Mouse (Mus musculus) forebrain, postnatal 0 days (tissue): Measurements from ENCODE around the gene Col6a3. TPM values are rescaled to one million over a fixed set of nuclear protein-coding genes. Genes with fewer than 3 reads are reported as not detected.

Experiments used
- ATAC-seq: fragments of 200-750 bp; cut with Nextera tagmentation; 2 replicates; pipeline ENCODE4 v1.8.0; 2017; ENCODE audit warnings: mild to moderate bottlenecking, moderate library complexity
- DNase-seq: peaks from one replicate; pipeline ENCODE4 v3.0.0-alpha.2; 2015
- H3K27ac ChIP-seq: fragments of 300-500 bp; sonication (generic); 2 replicates; pipeline ENCODE4 v1.5.1; 2014; ENCODE audit warnings: low read depth, mild to moderate bottlenecking, antibody characterized with exemption, low read length, moderate library complexity, mixed read lengths
- H3K27me3 ChIP-seq: fragments of 300-500 bp; sonication (generic); 2 replicates; pipeline ENCODE4 v1.6.1; 2014; ENCODE audit warnings: mild to moderate bottlenecking, low read length, mixed read lengths; ENCODE audit not compliant: insufficient read depth
- H3K36me3 ChIP-seq: fragments of 300-500 bp; sonication (generic); 2 replicates; pipeline ENCODE4 v1.6.1; 2014; ENCODE audit warnings: mild to moderate bottlenecking, moderate library complexity; ENCODE audit not compliant: insufficient read depth
- H3K4me1 ChIP-seq: fragments of 300-500 bp; sonication (generic); 2 replicates; pipeline ENCODE4 v1.6.1; 2014; ENCODE audit warnings: antibody characterized with exemption; ENCODE audit not compliant: insufficient read depth
- H3K4me2 ChIP-seq: fragments of 300-500 bp; sonication (generic); 2 replicates; pipeline ENCODE4 v1.6.1; 2014; ENCODE audit warnings: low read depth, mild to moderate bottlenecking, moderate library complexity
- H3K4me3 ChIP-seq: fragments of 300-500 bp; sonication (generic); 2 replicates; pipeline ENCODE4 v1.5.1; 2014; ENCODE audit warnings: low read depth, low read length, mixed read lengths
- H3K9ac ChIP-seq: fragments of 300-500 bp; sonication (generic); 2 replicates; pipeline ENCODE4 v1.6.1; 2014; ENCODE audit warnings: mild to moderate bottlenecking
- H3K9me3 ChIP-seq: fragments of 300-500 bp; sonication (generic); 2 replicates; pipeline ENCODE4 v1.6.1; 2016; ENCODE audit warnings: low read length
- CTCF ChIP-seq: sonication (generic); IDR thresholded peaks from 2 replicates; pipeline ENCODE4 v1.5.1; 2016; ENCODE audit warnings: antibody characterized with exemption, control low read depth, low read depth
- WGBS: fragments of 180-500 bp; shearing (Covaris S2); extraction: QIAGEN DNeasy Blood & Tissue Kit; methylation state at CpG from one replicate; pipeline ENCODE4 v1.1.7; 2014; 5-methylcytosine and 5-hydroxymethylcytosine counted together
- polyA plus RNA-seq: library from polyadenylated mRNA; unstranded; fragments of >200 nt; fragmentation: Nextera tagmentation; extraction: Ambion mirVana; gene quantifications from 2 replicates; pipeline ENCODE4 v1.2.1, GENCODE M21; 2015
- total RNA-seq: library from RNA; depleted of rRNA; stranded (reverse); fragments of >200 nt; gene quantifications from 2 replicates; pipeline ENCODE4 v1.2.3, GENCODE M21; 2014

Col6a3 gene
- total and polyA plus RNA-seq, 2 experiments from 2014 or later = 3.2 to 34.1 TPM

DNA sequence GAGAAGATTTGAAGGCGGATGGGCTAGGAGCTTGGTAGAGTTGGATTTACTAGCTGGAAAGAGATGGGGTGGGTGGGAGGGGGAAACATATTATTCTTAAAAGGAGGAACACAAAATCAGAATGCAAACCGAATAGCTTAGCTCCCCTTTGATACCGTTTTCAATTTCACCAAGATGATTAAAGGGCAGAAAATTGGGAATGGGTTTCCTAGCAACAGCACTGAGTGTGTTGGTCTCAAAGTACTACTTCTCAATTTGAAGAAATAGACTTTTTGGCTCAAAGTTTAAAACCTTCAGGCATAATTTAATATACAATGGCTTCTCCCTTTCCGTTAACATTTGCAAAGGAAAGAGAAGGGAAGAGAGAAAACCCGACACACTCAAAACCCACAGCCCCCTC, 12.1 kb upstream of the Col6a3 start:
- DNase-seq (no peak), ATAC-seq (peak; percentile 53; the same call in 1 of the 2 replicates)
- Histone ChIP-seq H3K27me3 (no peaks in the 10 kb centered on the region), H3K36me3 (no peaks in the 10 kb centered on the region), H3K4me1 (0 out of 2 replicates have a peak, but pooled peaks cover 3% of the 10 kb centered on the region), H3K27ac (no peak overlapping the region), H3K9ac (no peak overlapping the region), H3K9me3 (no peaks in the 10 kb centered on the region), H3K4me3 (no peak overlapping the region), H3K4me2 (no peak overlapping the region)
- WGBS = 51% methylated on average over 5 of the region's 5 CpGs
- no peak for TF ChIP-seq CTCF

DNA sequence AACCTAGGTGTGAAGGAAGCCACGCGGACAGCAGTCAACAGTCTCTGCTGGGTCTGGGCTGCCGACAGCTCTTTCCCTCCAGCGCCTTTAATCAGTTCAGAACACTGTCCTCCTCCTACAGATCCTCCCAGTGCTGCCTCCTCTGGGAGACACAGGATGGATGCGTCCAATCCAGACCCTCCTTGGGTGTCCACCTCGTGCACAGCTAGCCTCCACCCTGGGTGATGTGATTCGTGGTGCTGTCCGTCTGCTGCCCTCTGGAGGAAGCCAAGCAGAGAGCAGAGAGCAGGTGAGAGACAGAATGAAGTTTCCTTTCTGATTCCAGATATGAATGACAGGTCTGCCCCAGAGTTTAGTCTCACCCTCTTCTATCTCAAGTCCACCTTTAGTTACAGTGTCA, 6.1 kb upstream of the Col6a3 start:
- ATAC-seq (peak; percentile 45), DNase-seq (no peak)
- H3K4me2 ChIP-seq = no peak overlapping the region
- no peak overlapping the region for H3K4me3 ChIP-seq
- H3K27ac ChIP-seq = no peak overlapping the region
- no peaks in the 10 kb centered on the region for H3K27me3 ChIP-seq
- H3K4me1 ChIP-seq = no peaks in the 10 kb centered on the region
- no peaks in the 10 kb centered on the region for H3K36me3 ChIP-seq
- peak; percentile 66 for TF ChIP-seq CTCF
- no peaks in the 10 kb centered on the region for H3K9me3 ChIP-seq
- no peak overlapping the region for H3K9ac ChIP-seq
- WGBS = 44% methylated on average over 8 of the region's 8 CpGs

DNA sequence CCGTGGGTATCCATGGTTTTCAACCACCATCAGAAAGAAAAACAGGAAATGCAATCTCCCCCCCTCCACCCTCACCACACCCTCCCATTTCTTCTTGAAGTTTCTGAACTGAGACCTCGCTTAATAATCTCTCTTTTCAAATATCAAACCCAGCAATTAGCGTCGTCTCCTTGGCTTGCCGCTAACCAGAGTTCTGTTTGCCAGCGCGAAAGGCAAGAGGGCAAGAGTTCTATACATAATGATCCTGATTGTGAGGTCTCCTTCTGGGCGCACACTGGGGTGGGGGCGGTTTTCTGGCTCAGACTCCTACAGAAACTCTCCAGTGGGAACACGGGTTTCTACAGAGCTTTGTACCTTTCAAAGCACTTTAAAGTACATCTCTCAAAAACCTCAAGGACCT, 1.4 kb upstream of the Col6a3 start:
- Histone ChIP-seq H3K27me3 (no peaks in the 10 kb centered on the region), H3K9ac (no peak overlapping the region), H3K4me2 (no peak overlapping the region), H3K36me3 (no peaks in the 10 kb centered on the region), H3K27ac (no peak overlapping the region), H3K4me1 (no peaks in the 10 kb centered on the region; the same call in 1 of the 2 replicates), H3K4me3 (no peak overlapping the region), H3K9me3 (no peaks in the 10 kb centered on the region)
- TF ChIP-seq CTCF = no peak
- no peak for DNase-seq
- 22% methylated on average over 10 of the region's 10 CpGs for WGBS
- ATAC-seq = no peak

DNA sequence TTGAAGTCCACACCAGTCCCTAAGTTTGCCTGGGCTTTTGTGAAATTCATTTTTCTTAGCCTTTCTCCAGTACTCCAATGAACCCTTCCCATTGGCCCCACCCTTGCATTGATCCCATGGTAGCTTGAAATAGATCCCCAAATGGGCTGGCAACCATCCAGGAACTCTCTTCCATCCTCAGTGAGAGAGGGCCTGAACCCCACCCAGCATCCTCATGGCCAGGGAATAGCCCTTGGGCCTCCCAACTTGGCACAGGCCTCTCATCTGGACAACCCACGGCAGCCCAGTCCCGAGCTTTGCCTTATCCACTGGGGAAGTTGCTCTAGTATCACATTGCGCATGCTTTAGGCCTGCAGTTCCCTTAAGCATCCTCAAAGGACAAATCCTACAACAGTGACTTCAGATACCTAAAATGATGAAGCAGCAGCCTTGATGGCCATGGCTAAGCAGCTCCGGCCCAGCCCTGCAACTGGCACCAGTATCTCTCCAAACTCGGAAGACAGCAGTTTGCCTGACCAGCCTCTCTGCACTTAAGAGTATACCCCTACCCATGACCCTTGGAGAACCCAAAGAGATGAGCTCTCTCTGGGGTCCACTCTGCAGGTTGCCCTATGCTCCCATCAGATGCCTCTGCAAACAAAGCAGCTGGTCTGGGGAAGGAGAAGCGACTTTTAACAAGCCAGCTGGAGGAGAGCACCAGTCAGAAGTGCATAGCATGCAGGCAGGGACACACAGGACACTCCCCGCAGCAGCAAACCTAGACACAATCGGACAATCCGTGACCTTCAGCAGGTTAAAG, 783 bp downstream of the Col6a3 start:
- Histone ChIP-seq H3K4me2 (no peak overlapping the region), H3K27me3 (no peaks in the 10 kb centered on the region), H3K4me3 (no peak overlapping the region), H3K27ac (no peak overlapping the region), H3K9ac (no peak overlapping the region), H3K4me1 (peaks cover under 1% of the 10 kb centered on the region; the same call in 1 of the 2 replicates), H3K36me3 (no peaks in the 10 kb centered on the region), H3K9me3 (no peaks in the 10 kb centered on the region)
- DNase-seq (no peak), ATAC-seq (no peak)
- 84% methylated on average over 9 of the region's 9 CpGs for WGBS
- TF ChIP-seq CTCF = no peak

DNA sequence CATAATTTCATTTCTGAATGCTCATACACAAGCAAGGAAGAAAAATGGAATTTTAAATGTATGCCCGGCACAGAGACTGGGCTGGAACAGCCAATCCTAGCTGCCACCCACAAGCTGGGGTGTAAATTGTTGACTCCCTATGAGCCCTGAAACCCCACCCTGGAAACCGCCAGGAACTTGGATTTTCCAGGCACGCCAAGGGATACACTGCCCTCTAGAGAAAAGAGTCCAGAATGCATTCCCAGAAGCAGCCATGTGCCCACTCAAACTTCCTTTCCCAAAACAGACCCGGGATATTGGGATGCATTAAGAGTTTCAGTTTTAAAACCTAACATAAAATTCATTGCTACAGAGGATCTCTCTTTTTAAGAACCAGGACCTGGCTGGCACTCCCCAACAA, 3.5 kb downstream of the Col6a3 start:
- H3K27ac ChIP-seq = no peak overlapping the region
- DNase-seq (peak; percentile 81), ATAC-seq (peak; percentile 56)
- WGBS = 11% methylated on average over 4 of the region's 4 CpGs
- H3K9ac ChIP-seq = no peak overlapping the region
- H3K4me2 ChIP-seq = no peak overlapping the region
- peaks cover 8% of the 10 kb centered on the region for H3K4me1 ChIP-seq
- no peaks in the 10 kb centered on the region for H3K36me3 ChIP-seq
- H3K4me3 ChIP-seq = no peak overlapping the region
- H3K27me3 ChIP-seq = no peaks in the 10 kb centered on the region
- no peaks in the 10 kb centered on the region for H3K9me3 ChIP-seq
- peak; percentile 86 for TF ChIP-seq CTCF

DNA sequence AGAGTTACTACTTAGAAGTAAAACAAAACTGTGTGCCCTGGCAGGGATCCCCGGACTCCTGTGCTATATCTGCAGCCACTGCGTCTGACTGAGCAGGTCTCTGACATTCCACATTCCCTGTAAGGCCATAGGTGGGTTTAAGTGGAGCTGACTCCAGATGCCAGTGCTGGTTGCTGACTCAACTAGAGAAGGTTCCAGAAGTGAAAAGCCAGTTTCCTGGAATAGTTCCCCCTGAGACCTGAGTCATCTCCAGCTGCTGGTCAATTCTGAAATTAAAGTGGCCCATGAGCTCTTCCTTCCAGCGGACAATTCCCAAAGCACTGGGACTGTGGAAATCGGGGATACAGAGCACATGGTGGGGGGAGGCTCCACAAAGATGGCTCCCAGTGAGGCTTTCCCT, 5.1 kb downstream of the Col6a3 start:
- 80% methylated on average over 4 of the region's 4 CpGs for WGBS

DNA sequence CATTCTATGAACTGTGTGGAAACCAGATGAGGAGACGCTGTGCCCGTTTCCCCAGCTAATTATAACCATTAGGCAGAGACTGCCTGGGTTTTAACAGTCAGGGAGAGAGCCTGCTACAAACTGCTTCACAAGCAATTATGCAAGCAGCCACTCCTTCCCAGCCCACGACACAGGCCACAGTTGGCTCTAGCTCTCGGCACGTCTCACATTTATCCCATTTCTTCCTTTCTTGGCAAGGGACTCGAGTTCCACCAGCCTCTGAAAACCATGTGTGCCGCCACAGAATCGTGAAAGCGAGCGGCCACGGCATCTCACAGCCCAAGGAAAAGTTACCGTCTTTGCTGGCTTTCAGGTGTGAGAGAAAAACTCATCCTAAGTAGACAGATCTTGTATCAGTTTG, 5.5 kb downstream of the Col6a3 start:
- peaks cover 8% of the 10 kb centered on the region for H3K4me1 ChIP-seq
- H3K9me3 ChIP-seq = no peaks in the 10 kb centered on the region
- peak; percentile 76 for ATAC-seq
- TF ChIP-seq CTCF = no peak
- no peaks in the 10 kb centered on the region for H3K27me3 ChIP-seq
- 33% methylated on average over 12 of the region's 12 CpGs for WGBS
- H3K9ac ChIP-seq = no peak overlapping the region
- peak; percentile 70 for DNase-seq
- H3K4me2 ChIP-seq = no peak overlapping the region
- H3K36me3 ChIP-seq = no peaks in the 10 kb centered on the region
- peak overlapping the region; percentile 17; the same call in 1 of the 2 replicates for H3K27ac ChIP-seq
- no peak overlapping the region for H3K4me3 ChIP-seq

More for the DNA sequence above, 5.1 kb downstream of the Col6a3 start:
- Histone ChIP-seq H3K36me3 (no peaks in the 10 kb centered on the region), H3K27me3 (no peaks in the 10 kb centered on the region), H3K9me3 (no peaks in the 10 kb centered on the region), H3K27ac (no peak overlapping the region), H3K4me2 (no peak overlapping the region), H3K9ac (no peak overlapping the region), H3K4me3 (no peak overlapping the region), H3K4me1 (peaks cover 8% of the 10 kb centered on the region)
- DNase-seq (no peak), ATAC-seq (no peak)
- TF ChIP-seq CTCF = no peak
